Mouse (Mus musculus) intestine, embryonic 16.5 days (tissue): ENCODE results near the gene Pak1. TPM values are rescaled to one million over a fixed set of nuclear protein-coding genes. Genes with fewer than 3 reads are reported as not detected.

ENCODE experiments used
- ATAC-seq: fragments of 200-750 bp; cut with Nextera tagmentation; 2 replicates; pipeline ENCODE4 v1.8.0; 2017; ENCODE audit warnings: moderate TSS enrichment, moderate library complexity
- H3K27ac ChIP-seq: fragments of 300-500 bp; sonication (generic); 2 replicates; pipeline ENCODE4 v1.5.1; 2014; ENCODE audit warnings: mild to moderate bottlenecking, low read length
- H3K27me3 ChIP-seq: fragments of 300-500 bp; sonication (generic); replicated peaks from 2 replicates; pipeline ENCODE4 v1.6.1; 2014; ENCODE audit warnings: low read length, control low read depth, mixed read lengths; ENCODE audit not compliant: control insufficient read depth, insufficient read depth
- H3K36me3 ChIP-seq: fragments of 300-500 bp; sonication (generic); 2 replicates; pipeline ENCODE4 v1.6.1; 2014; ENCODE audit warnings: low read length, control low read depth; ENCODE audit not compliant: control insufficient read depth, insufficient read depth
- H3K4me1 ChIP-seq: fragments of 300-500 bp; sonication (generic); 2 replicates; pipeline ENCODE4 v1.6.1; 2014; ENCODE audit warnings: low read length, control low read depth, mixed read lengths; ENCODE audit not compliant: control insufficient read depth, insufficient read depth
- H3K4me2 ChIP-seq: fragments of 300-500 bp; sonication (generic); 2 replicates; pipeline ENCODE4 v1.6.1; 2014; ENCODE audit warnings: low read depth, low read length, control low read depth
- H3K4me3 ChIP-seq: fragments of 300-500 bp; sonication (generic); 2 replicates; pipeline ENCODE4 v1.5.1; 2014; ENCODE audit warnings: mild to moderate bottlenecking, low read length
- H3K9ac ChIP-seq: fragments of 300-500 bp; sonication (generic); 2 replicates; pipeline ENCODE4 v1.6.1; 2014; ENCODE audit warnings: low read depth, low read length
- H3K9me3 ChIP-seq: fragments of 300-500 bp; sonication (generic); 2 replicates; pipeline ENCODE4 v1.6.1; 2016; ENCODE audit warnings: low read length, control low read depth; ENCODE audit not compliant: control insufficient read depth
- WGBS: fragments of 180-500 bp; shearing (Covaris S2); extraction: QIAGEN DNeasy Blood & Tissue Kit; methylation state at CpG from one replicate; pipeline ENCODE4 v1.1.7; 2014; 5-methylcytosine and 5-hydroxymethylcytosine counted together
- polyA plus RNA-seq: library from polyadenylated mRNA; unstranded; fragments of >200 nt; fragmentation: Nextera tagmentation; extraction: Ambion mirVana; gene quantifications from 2 replicates; pipeline ENCODE4 v1.2.1, GENCODE M21; 2015

The Pak1 gene
- polyA plus RNA-seq, result 35.8 and 36.3 TPM in 2 replicates

GRCm38 (mm10) chr7:97788190-97788668 is at the start of gene Pak1:
Gene Pak1, plus strand, starts transcription at chr7:97788541.
- under 1% methylated on average over 40 of the region's 46 CpGs for WGBS
- H3K27me3 ChIP-seq, result no peaks in the 10 kb centered on the region
- peak; percentile 88 for ATAC-seq
- peak within 1 kb of the TSS; percentile 90 for H3K27ac ChIP-seq
- H3K36me3 ChIP-seq, result no peaks in the 10 kb centered on the region
- peaks cover 19% of the 10 kb centered on the region; the same call in 1 of the 2 replicates for H3K4me1 ChIP-seq
- H3K9me3 ChIP-seq, result no peaks in the 10 kb centered on the region
- peak within 1 kb of the TSS; percentile 84 for H3K4me3 ChIP-seq
- H3K9ac ChIP-seq, result peak within 1 kb of the TSS; percentile 88
- H3K4me2 ChIP-seq, result peak within 1 kb of the TSS; percentile 95

- peak overlapping the region; percentile 62 for H3K27ac ChIP-seq
Observed at GRCm38 (mm10) chr7:97740948-97741347, 47.4 kb upstream of the Pak1 start.

GRCm38 (mm10) chr7:97741756-97742291 is 46.5 kb upstream of the Pak1 start:
- 23% methylated on average over 1 of the region's 1 CpGs for WGBS
- no peak overlapping the region for H3K9ac ChIP-seq

More at GRCm38 (mm10) chr7:97740948-97741347, 47.4 kb upstream of the Pak1 start:
- Histone ChIP-seq H3K4me3 (no peak overlapping the region), H3K4me2 (no peak overlapping the region), H3K4me1 (peaks cover 10% of the 10 kb centered on the region), H3K27me3 (no peaks in the 10 kb centered on the region), H3K9me3 (no peaks in the 10 kb centered on the region), H3K36me3 (no peaks in the 10 kb centered on the region), H3K9ac (no peak overlapping the region)
- 40% methylated on average over 10 of the region's 10 CpGs for WGBS
- peak; percentile 23 for ATAC-seq

GRCm38 (mm10) chr7:97745299-97745698 is 43.0 kb upstream of the Pak1 start:
- no peaks in the 10 kb centered on the region for H3K36me3 ChIP-seq
- H3K4me1 ChIP-seq, result peaks cover 11% of the 10 kb centered on the region
- no peak overlapping the region for H3K9ac ChIP-seq
- H3K4me3 ChIP-seq, result no peak overlapping the region
- no peak overlapping the region for H3K4me2 ChIP-seq
- H3K27ac ChIP-seq, result no peak overlapping the region
- no peaks in the 10 kb centered on the region for H3K9me3 ChIP-seq
- H3K27me3 ChIP-seq, result no peaks in the 10 kb centered on the region
- no peak for ATAC-seq
- WGBS, result 20% methylated on average over 3 of the region's 3 CpGs

More at GRCm38 (mm10) chr7:97741756-97742291, 46.5 kb upstream of the Pak1 start:
- no peaks in the 10 kb centered on the region for H3K36me3 ChIP-seq
- H3K4me2 ChIP-seq, result no peak overlapping the region
- no peak for ATAC-seq
- no peaks in the 10 kb centered on the region for H3K9me3 ChIP-seq
- H3K4me1 ChIP-seq, result peaks cover 10% of the 10 kb centered on the region
- H3K27me3 ChIP-seq, result no peaks in the 10 kb centered on the region
- H3K27ac ChIP-seq, result no peak overlapping the region
- H3K4me3 ChIP-seq, result no peak overlapping the region

GRCm38 (mm10) chr7:97747176-97747707 is 41.1 kb upstream of the Pak1 start:
- no peak for ATAC-seq
- WGBS, result 81% methylated on average over 4 of the region's 4 CpGs
- Histone ChIP-seq H3K9ac (no peak overlapping the region), H3K4me2 (no peak overlapping the region), H3K4me1 (peaks cover 4% of the 10 kb centered on the region; the same call in 1 of the 2 replicates), H3K36me3 (no peaks in the 10 kb centered on the region), H3K9me3 (no peaks in the 10 kb centered on the region), H3K27ac (no peak overlapping the region), H3K27me3 (no peaks in the 10 kb centered on the region), H3K4me3 (no peak overlapping the region)

- peaks cover 4% of the 10 kb centered on the region; the same call in 1 of the 2 replicates for H3K4me1 ChIP-seq
- H3K4me3 ChIP-seq, result no peak overlapping the region; the same call in 1 of the 2 replicates
- no peaks in the 10 kb centered on the region for H3K27me3 ChIP-seq
- H3K9me3 ChIP-seq, result no peaks in the 10 kb centered on the region
- peak; percentile 72 for ATAC-seq
- 24% methylated on average over 28 of the region's 28 CpGs for WGBS
- H3K9ac ChIP-seq, result peak overlapping the region; percentile 43; the same call in 1 of the 2 replicates
- H3K4me2 ChIP-seq, result peak overlapping the region; percentile 28; the same call in 1 of the 2 replicates
- no peaks in the 10 kb centered on the region for H3K36me3 ChIP-seq
- H3K27ac ChIP-seq, result peak overlapping the region; percentile 41; the same call in 1 of the 2 replicates
Observed at GRCm38 (mm10) chr7:97747787-97748497, 40.4 kb upstream of the Pak1 start.

GRCm38 (mm10) chr7:97748527-97749206 is 39.7 kb upstream of the Pak1 start:
- WGBS, result 61% methylated on average over 10 of the region's 10 CpGs
- peak overlapping the region; percentile 18 for H3K4me3 ChIP-seq
- peaks cover 4% of the 10 kb centered on the region; the same call in 1 of the 2 replicates for H3K4me1 ChIP-seq
- H3K9me3 ChIP-seq, result no peaks in the 10 kb centered on the region
- H3K27me3 ChIP-seq, result no peaks in the 10 kb centered on the region
- H3K9ac ChIP-seq, result peak overlapping the region; percentile 43; the same call in 1 of the 2 replicates
- H3K4me2 ChIP-seq, result peak overlapping the region; percentile 28
- ATAC-seq, result peak; percentile 67
- H3K27ac ChIP-seq, result peak overlapping the region; percentile 49
- no peaks in the 10 kb centered on the region for H3K36me3 ChIP-seq

- no peaks in the 10 kb centered on the region for H3K27me3 ChIP-seq
- no peaks in the 10 kb centered on the region for H3K9me3 ChIP-seq
- H3K9ac ChIP-seq, result 0 out of 2 replicates have a peak overlapping the region, but pooled peaks have one; percentile 23
- peak overlapping the region; percentile 49; the same call in 1 of the 2 replicates for H3K27ac ChIP-seq
- WGBS, result 33% methylated on average over 19 of the region's 19 CpGs
- H3K4me3 ChIP-seq, result peak overlapping the region; percentile 18; the same call in 1 of the 2 replicates
- H3K36me3 ChIP-seq, result no peaks in the 10 kb centered on the region
- peak; percentile 54 for ATAC-seq
- H3K4me2 ChIP-seq, result peak overlapping the region; percentile 28
- H3K4me1 ChIP-seq, result peaks cover 4% of the 10 kb centered on the region; the same call in 1 of the 2 replicates
Observed at GRCm38 (mm10) chr7:97749207-97750190, 38.8 kb upstream of the Pak1 start.
